Mouse (Mus musculus) kidney, adult 2 months (tissue): Measurements from ENCODE around the gene B3gnt2. TPM values are rescaled to one million over a fixed set of nuclear protein-coding genes. Genes with fewer than 3 reads are reported as not detected.

Experiments used
- DNase-seq: peaks from one replicate; pipeline ENCODE4 v3.0.0; 2021
- H3K27ac ChIP-seq: fragments of 200-500 bp; 2 replicates; pipeline ENCODE4 v1.5.1; 2012; ENCODE audit warnings: low read depth, low read length, control low read depth, inconsistent platforms; ENCODE audit not compliant: insufficient read depth
- H3K27me3 ChIP-seq: fragments of 200-500 bp; replicated peaks from 2 replicates; pipeline ENCODE4 v1.6.1; 2012; ENCODE audit warnings: mild to moderate bottlenecking, moderate library complexity, low read length, inconsistent platforms; ENCODE audit not compliant: control insufficient read depth, insufficient read depth
- H3K36me3 ChIP-seq: fragments of 200-500 bp; 2 replicates; pipeline ENCODE4 v1.6.1; 2012; ENCODE audit warnings: mild to moderate bottlenecking, moderate library complexity, low read length, inconsistent platforms; ENCODE audit not compliant: control insufficient read depth, insufficient read depth
- H3K4me1 ChIP-seq: fragments of 200-500 bp; 2 replicates; pipeline ENCODE4 v1.6.1; 2011; ENCODE audit warnings: low read length; ENCODE audit not compliant: control insufficient read depth, insufficient read depth
- H3K4me3 ChIP-seq: fragments of 200-500 bp; 2 replicates; pipeline ENCODE4 v1.5.1; 2011; ENCODE audit warnings: mild to moderate bottlenecking, low read depth, low read length, control low read depth; ENCODE audit not compliant: insufficient read depth
- CTCF ChIP-seq: fragments of 200-500 bp; conservative IDR thresholded peaks from 2 replicates; pipeline ENCODE4 v1.5.1; 2011; ENCODE audit warnings: low read depth, mild to moderate bottlenecking, control low read depth, low read length, moderate library complexity, mixed read lengths; ENCODE audit not compliant: insufficient read depth, insufficient read length
- POLR2A ChIP-seq: fragments of 200-500 bp; IDR thresholded peaks from one replicate; pipeline ENCODE4 v1.6.1; 2011; ENCODE audit warnings: low read depth, low read length, control low read depth
- WGBS: fragments of 180-500 bp; shearing (Covaris S2); methylation state at CpG from one replicate; pipeline ENCODE4 v1.1.7; 2018; 5-methylcytosine and 5-hydroxymethylcytosine counted together
- polyA plus RNA-seq: library from polyadenylated mRNA; depleted of rRNA; stranded (reverse); fragments of >200 nt; gene quantifications from 2 replicates; pipeline ENCODE4 v1.2.3, GENCODE M21; 2012; rRNA removed

B3gnt2 gene
- polyA plus RNA-seq: 19.5 and 21.0 TPM in 2 replicates

DNA sequence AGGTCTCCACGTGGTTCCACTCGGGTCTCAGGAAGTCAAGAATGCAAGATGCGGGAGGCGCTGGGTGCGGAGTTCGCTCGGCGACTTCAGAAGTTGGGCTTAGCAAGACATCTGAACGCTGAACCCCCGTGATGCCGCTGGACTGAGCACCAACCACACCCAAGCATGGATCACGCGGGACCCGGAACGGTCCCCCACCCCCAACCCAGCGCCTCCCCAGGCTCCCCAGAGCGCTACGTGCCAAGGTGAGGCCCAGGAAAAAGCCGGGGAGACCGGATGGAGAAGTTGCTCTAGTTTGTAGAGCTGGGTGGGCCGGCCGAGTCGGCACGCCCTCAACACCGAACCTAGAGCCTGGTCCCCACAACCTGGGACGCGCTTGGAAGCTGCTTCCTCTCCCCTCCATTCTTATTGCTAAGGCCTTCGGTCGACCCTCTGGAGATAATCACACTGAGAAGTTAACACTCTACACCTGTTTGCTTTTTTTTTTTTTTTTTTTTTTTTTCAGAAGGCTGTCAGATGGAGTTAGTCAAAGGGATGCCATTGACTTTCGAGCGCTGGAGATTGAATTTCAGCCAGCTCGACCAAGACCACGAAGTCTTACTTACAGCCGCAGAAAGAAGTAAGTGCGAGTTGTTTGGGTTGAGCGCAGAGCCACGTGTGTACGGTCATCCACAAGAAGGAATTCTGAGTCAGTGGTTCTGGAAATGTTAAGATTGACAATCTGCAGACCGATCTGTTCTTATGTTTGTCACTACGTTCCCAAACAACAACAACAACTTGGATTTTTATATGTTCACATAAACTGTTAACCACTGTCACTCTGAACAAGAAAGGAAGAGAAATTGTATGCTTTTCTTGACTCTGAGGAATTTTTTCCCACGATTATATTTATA lies at the start of gene B3gnt2:
B3gnt2 (minus strand) TSS at position 627 of the 893 bp plus-strand sequence.
- Histone ChIP-seq H3K4me3 (peak within 1 kb of the TSS; percentile 97), H3K36me3 (no peaks in the 10 kb centered on the region), H3K4me1 (peaks cover 7% of the 10 kb centered on the region; the same call in 1 of the 2 replicates), H3K27ac (peak within 1 kb of the TSS; percentile 88), H3K27me3 (no peaks in the 10 kb centered on the region)
- peak; percentile 14 for TF ChIP-seq POLR2A
- no peak for TF ChIP-seq CTCF
- 15% methylated on average over 41 of the region's 41 CpGs for WGBS
- DNase-seq: no peak

DNA sequence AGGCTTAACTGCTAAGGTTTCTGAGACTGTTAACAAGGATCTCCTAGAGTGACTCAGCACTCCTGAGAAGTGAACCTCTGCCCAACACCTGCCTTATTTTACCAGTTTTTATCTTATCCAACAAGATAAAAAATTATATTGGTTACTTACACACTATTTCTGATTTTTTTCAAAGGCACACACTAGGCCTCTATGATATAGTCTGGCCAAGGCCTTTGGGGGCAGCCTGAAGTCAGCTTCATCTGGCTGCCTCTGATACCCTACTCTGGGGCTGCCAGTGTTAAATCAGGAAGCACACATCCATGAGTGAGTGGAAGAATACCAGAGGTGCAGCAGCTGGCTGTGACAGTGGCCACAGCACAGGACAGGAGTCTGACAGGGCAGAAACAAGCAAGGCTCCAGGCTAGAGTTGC lies 45.7 kb upstream of the B3gnt2 start:
- Histone ChIP-seq H3K4me1 (no peaks in the 10 kb centered on the region), H3K27me3 (no peaks in the 10 kb centered on the region), H3K27ac (no peak overlapping the region), H3K36me3 (no peaks in the 10 kb centered on the region), H3K4me3 (no peak overlapping the region)
- no peak for TF ChIP-seq POLR2A
- TF ChIP-seq CTCF: no peak
- no peak for DNase-seq

DNA sequence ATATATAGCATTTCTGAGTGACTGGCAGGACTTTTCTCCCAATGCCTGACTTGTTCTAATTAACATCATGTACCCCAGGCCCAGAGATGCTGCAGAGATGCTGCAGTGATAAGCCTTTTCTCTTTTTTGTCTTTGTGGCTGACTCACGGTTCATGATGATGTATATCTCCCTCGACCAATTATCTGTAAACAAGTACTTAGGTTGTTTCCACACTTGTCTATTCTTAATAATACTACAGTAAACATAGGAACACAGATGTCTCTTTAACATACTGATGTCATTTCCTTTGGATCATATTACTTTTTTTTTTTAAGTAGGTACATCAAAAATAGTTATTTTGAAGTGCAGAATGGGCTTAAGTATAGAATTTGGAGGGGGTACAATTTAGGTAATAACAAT lies 42.2 kb upstream of the B3gnt2 start:
- Histone ChIP-seq H3K27ac (no peak overlapping the region), H3K27me3 (no peaks in the 10 kb centered on the region), H3K36me3 (no peaks in the 10 kb centered on the region), H3K4me3 (no peak overlapping the region), H3K4me1 (no peaks in the 10 kb centered on the region)
- DNase-seq: no peak
- WGBS: 87% methylated on average over 2 of the region's 2 CpGs
- TF ChIP-seq CTCF (no peak), POLR2A (no peak)

DNA sequence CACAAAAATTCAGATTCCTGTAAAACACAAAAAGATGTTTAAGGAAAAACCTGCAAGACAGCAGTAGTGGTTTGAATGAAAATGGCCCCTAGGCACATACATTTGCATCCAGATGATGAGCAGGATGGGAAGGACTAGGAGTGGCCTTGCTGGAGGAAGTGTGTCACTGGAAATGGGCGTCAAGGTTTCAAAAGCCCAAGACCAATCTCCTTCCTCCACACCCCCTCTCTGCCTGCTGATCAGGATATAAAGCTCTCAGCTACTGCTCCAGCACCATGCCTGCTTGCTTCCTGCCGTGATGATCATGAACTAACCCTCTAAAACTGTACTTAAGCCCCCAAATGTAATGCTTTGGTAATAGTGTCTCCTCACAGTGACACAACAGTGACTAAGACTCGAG lies 39.3 kb upstream of the B3gnt2 start:
- no peaks in the 10 kb centered on the region for H3K36me3 ChIP-seq
- no peak for DNase-seq
- TF ChIP-seq CTCF: no peak
- TF ChIP-seq POLR2A: no peak
- no peak overlapping the region for H3K27ac ChIP-seq
- H3K4me1 ChIP-seq: no peaks in the 10 kb centered on the region
- no peaks in the 10 kb centered on the region for H3K27me3 ChIP-seq
- WGBS: 88% methylated on average over 3 of the region's 3 CpGs
- H3K4me3 ChIP-seq: no peak overlapping the region

DNA sequence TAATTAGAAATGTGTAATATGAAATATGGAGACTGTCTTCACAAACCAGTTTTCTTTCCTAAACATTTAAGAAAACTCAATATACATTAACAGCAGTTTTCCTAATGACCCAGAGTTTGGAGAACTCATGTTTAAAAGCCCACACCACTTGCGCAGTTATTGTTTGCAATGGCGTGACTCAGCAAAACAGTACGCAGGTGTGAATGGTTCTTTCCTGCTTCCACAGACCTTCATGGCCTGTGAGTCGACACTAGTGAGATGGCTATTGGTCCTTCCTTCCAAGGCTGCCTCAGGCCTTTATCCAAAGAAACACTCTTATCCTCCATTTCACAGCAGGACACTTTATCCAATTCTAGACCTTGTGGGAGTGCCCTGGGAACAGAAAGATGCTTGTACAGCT lies 36.9 kb upstream of the B3gnt2 start:
- Histone ChIP-seq H3K36me3 (no peaks in the 10 kb centered on the region), H3K4me1 (no peaks in the 10 kb centered on the region), H3K27me3 (no peaks in the 10 kb centered on the region), H3K4me3 (no peak overlapping the region), H3K27ac (no peak overlapping the region)
- no peak for DNase-seq
- TF ChIP-seq POLR2A: no peak
- no peak for TF ChIP-seq CTCF
- WGBS: 93% methylated on average over 4 of the region's 4 CpGs

DNA sequence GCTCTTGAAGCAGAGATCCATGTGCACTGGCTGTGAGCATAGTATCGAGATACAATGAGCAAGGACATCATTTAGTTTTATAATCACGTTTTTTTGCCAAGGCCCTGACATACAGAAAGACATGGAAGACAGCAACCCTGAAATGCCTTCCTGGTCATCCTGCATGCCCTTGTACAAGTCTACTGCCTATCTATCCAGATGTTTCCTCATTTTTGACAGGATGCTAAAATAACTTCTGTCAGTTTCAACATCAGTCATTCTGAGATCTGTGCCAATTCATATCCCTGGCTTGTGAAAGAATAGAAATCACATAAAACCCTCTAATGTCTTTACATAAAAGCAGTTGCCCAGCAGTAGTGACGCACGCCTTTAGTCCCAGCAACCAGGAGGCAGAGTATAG lies 36.4 kb upstream of the B3gnt2 start:
- WGBS: 82% methylated on average over 4 of the region's 4 CpGs
- H3K27me3 ChIP-seq: no peaks in the 10 kb centered on the region
- H3K4me3 ChIP-seq: no peak overlapping the region
- H3K4me1 ChIP-seq: no peaks in the 10 kb centered on the region
- no peaks in the 10 kb centered on the region for H3K36me3 ChIP-seq
- H3K27ac ChIP-seq: no peak overlapping the region
- TF ChIP-seq CTCF (no peak), POLR2A (no peak)
- no peak for DNase-seq

DNA sequence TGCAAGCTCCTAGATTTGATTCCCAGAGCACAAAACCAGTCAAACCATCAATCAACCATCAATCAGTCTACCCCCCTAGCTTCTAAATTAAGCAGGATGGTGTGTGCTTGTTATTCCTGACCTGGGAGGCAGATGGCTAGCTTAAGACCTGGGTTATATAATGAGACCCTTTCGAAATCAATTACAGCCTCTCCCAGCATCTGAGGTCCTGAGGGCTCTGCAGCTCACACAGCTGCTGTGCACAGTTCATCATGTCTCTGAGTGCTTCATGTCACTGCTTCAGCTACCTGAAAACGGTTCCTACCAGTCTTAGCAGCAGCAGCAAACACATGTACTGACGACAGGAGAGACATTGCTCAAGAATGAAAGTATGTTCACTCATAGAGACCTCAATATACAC lies 32.3 kb upstream of the B3gnt2 start:
- no peak overlapping the region for H3K4me3 ChIP-seq
- no peak overlapping the region for H3K27ac ChIP-seq
- TF ChIP-seq CTCF: no peak
- no peak for TF ChIP-seq POLR2A
- H3K36me3 ChIP-seq: no peaks in the 10 kb centered on the region
- 63% methylated on average over 3 of the region's 3 CpGs for WGBS
- H3K27me3 ChIP-seq: no peaks in the 10 kb centered on the region
- H3K4me1 ChIP-seq: no peaks in the 10 kb centered on the region; the same call in 1 of the 2 replicates
- no peak for DNase-seq
